Mouse (Mus musculus) forebrain, embryonic 14.5 days (tissue): Measurements from ENCODE around the gene Pla2g4c. TPM values are rescaled to one million over a fixed set of nuclear protein-coding genes. Genes with fewer than 3 reads are reported as not detected.
A peak's percentile ranks its signal among the peaks of the same experiment; 100 is the strongest.

Experiments used
- ATAC-seq: fragments of 200-750 bp; cut with Nextera tagmentation; 2 replicates; pipeline ENCODE4 v1.8.0; 2017; ENCODE audit warnings: mild to moderate bottlenecking, moderate library complexity
- DNase-seq: peaks from one replicate; pipeline ENCODE4 v3.0.0-alpha.2; 2015; ENCODE audit warnings: low spot score
- H3K27ac ChIP-seq: fragments of 300-500 bp; sonication (generic); 2 replicates; pipeline ENCODE4 v1.5.1; 2014; ENCODE audit warnings: low read depth, mild to moderate bottlenecking, control low read depth, low read length, moderate library complexity
- H3K27me3 ChIP-seq: fragments of 300-500 bp; sonication (generic); replicated peaks from 2 replicates; pipeline ENCODE4 v1.6.1; 2014; ENCODE audit warnings: low read length, control low read depth, mixed read lengths; ENCODE audit not compliant: control insufficient read depth, insufficient read depth
- H3K36me3 ChIP-seq: fragments of 300-500 bp; sonication (generic); 2 replicates; pipeline ENCODE4 v1.6.1; 2014; ENCODE audit warnings: low read length, control low read depth; ENCODE audit not compliant: control insufficient read depth, insufficient read depth
- H3K4me1 ChIP-seq: fragments of 300-500 bp; sonication (generic); 2 replicates; pipeline ENCODE4 v1.6.1; 2014; ENCODE audit warnings: antibody characterized with exemption, low read length, control low read depth; ENCODE audit not compliant: control insufficient read depth, insufficient read depth
- H3K4me2 ChIP-seq: fragments of 300-500 bp; sonication (generic); 2 replicates; pipeline ENCODE4 v1.6.1; 2014; ENCODE audit warnings: mild to moderate bottlenecking, control low read depth, low read length
- H3K4me3 ChIP-seq: fragments of 300-500 bp; sonication (generic); 2 replicates; pipeline ENCODE4 v1.5.1; 2014; ENCODE audit warnings: low read depth, low read length, control low read depth
- H3K9ac ChIP-seq: fragments of 300-500 bp; sonication (generic); 2 replicates; pipeline ENCODE4 v1.6.1; 2014; ENCODE audit warnings: mild to moderate bottlenecking, low read length, control low read depth, moderate library complexity
- H3K9me3 ChIP-seq: fragments of 300-500 bp; sonication (generic); replicated peaks from 2 replicates; pipeline ENCODE4 v1.6.1; 2016; ENCODE audit warnings: low read length, control low read depth, mixed read lengths; ENCODE audit not compliant: control insufficient read depth
- WGBS: fragments of 180-500 bp; shearing (Covaris S2); extraction: QIAGEN DNeasy Blood & Tissue Kit; methylation state at CpG from one replicate; pipeline ENCODE4 v1.1.7; 2014; 5-methylcytosine and 5-hydroxymethylcytosine counted together
- polyA plus RNA-seq: library from polyadenylated mRNA; unstranded; fragments of >200 nt; fragmentation: Nextera tagmentation; extraction: Ambion mirVana; gene quantifications from 2 replicates; pipeline ENCODE4 v1.2.1, GENCODE M21; 2014

Gene Pla2g4c
- polyA plus RNA-seq, 1 experiment from 2014 or later: 0.36 TPM

- H3K27me3 ChIP-seq: no peaks in the 10 kb centered on the region
- H3K4me3 ChIP-seq: no peak overlapping the region
- ATAC-seq: no peak
- no peak overlapping the region for H3K27ac ChIP-seq
- WGBS: 97% methylated on average over 4 of the region's 4 CpGs
- H3K36me3 ChIP-seq: peaks cover 64% of the 10 kb centered on the region
- no peaks in the 10 kb centered on the region for H3K4me1 ChIP-seq
- no peak overlapping the region for H3K9ac ChIP-seq
- no peaks in the 10 kb centered on the region for H3K9me3 ChIP-seq
- no peak for DNase-seq
- H3K4me2 ChIP-seq: no peak overlapping the region
Measured at GRCm38 (mm10) chr7:13311401-13311800, 13.1 kb upstream of the Pla2g4c start.

- Histone ChIP-seq H3K4me1 (no peaks in the 10 kb centered on the region), H3K4me2 (no peak overlapping the region), H3K9ac (no peak overlapping the region), H3K4me3 (no peak overlapping the region), H3K27me3 (no peaks in the 10 kb centered on the region), H3K36me3 (peaks cover 37% of the 10 kb centered on the region), H3K27ac (no peak overlapping the region), H3K9me3 (no peaks in the 10 kb centered on the region)
- ATAC-seq (no peak), DNase-seq (peak; percentile 9)
- 78% methylated on average over 5 of the region's 5 CpGs for WGBS
Measured at GRCm38 (mm10) chr7:13314095-13314597, 10.3 kb upstream of the Pla2g4c start.

GRCm38 (mm10) chr7:13321424-13321823, 3.0 kb upstream of the Pla2g4c start:
- WGBS: 88% methylated on average over 3 of the region's 3 CpGs
- DNase-seq: no peak
- no peaks in the 10 kb centered on the region for H3K9me3 ChIP-seq
- no peaks in the 10 kb centered on the region for H3K4me1 ChIP-seq
- H3K36me3 ChIP-seq: no peaks in the 10 kb centered on the region
- ATAC-seq: no peak
- no peaks in the 10 kb centered on the region for H3K27me3 ChIP-seq
- no peak overlapping the region for H3K9ac ChIP-seq
- no peak overlapping the region for H3K4me2 ChIP-seq
- no peak overlapping the region for H3K27ac ChIP-seq
- no peak overlapping the region for H3K4me3 ChIP-seq

DNA sequence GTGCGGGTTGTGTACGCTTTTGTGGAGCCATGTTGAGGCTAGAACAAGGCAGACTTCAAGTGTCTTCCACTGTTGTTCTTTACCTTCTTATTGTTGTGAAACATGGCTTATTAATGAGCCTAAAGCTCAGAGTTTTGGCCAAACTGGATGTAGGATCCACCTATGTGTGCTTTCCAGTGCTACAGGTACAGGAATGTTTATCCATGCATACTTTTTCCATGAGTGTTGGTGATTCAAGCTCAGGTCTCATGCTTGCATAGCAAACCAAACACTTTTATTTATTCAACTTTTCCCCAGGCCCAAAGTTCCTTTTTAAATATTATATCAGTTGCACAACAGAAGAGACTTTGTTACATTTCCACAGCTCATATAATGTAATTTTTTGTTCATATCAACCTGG, 6.1 kb downstream of the Pla2g4c start:
- ATAC-seq (no peak), DNase-seq (no peak)
- 100% methylated on average over 2 of the region's 2 CpGs for WGBS
- no peak overlapping the region for H3K4me3 ChIP-seq
- H3K9me3 ChIP-seq: no peaks in the 10 kb centered on the region
- H3K36me3 ChIP-seq: peaks cover 7% of the 10 kb centered on the region; the same call in 1 of the 2 replicates
- no peak overlapping the region for H3K9ac ChIP-seq
- no peak overlapping the region for H3K4me2 ChIP-seq
- no peak overlapping the region for H3K27ac ChIP-seq
- no peaks in the 10 kb centered on the region for H3K4me1 ChIP-seq
- H3K27me3 ChIP-seq: no peaks in the 10 kb centered on the region

- H3K9me3 ChIP-seq: peaks cover 6% of the 10 kb centered on the region; the same call in 1 of the 2 replicates
- H3K36me3 ChIP-seq: peaks cover 17% of the 10 kb centered on the region
- H3K4me3 ChIP-seq: no peak overlapping the region
- ATAC-seq: no peak
- H3K27ac ChIP-seq: no peak overlapping the region
- DNase-seq: no peak
- no peaks in the 10 kb centered on the region for H3K4me1 ChIP-seq
- no peak overlapping the region for H3K9ac ChIP-seq
- H3K27me3 ChIP-seq: no peaks in the 10 kb centered on the region
- H3K4me2 ChIP-seq: no peak overlapping the region
Measured at GRCm38 (mm10) chr7:13355943-13356342, 31.5 kb downstream of the Pla2g4c start.

DNA sequence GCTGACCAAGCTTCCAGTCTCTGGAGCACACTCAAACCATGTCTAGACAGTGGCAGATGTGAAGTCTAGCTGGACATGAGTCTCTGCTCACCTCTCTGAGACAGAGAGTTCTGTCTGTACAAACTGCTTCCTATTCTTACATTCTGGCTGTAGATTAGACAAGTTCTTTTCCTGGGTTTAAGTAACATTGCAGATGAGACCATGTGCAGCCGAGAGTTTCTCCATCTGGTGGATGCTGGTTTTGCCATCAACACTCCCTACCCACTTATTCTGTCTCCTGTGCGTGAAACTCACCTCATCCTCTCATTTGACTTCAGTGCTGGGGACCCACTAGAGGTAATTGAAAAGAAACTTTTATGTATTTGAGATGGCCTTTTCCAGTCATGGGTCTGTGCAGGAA, 56.1 kb downstream of the Pla2g4c start:
- Histone ChIP-seq H3K9me3 (no peaks in the 10 kb centered on the region), H3K4me2 (no peak overlapping the region), H3K4me1 (no peaks in the 10 kb centered on the region), H3K36me3 (no peaks in the 10 kb centered on the region), H3K27me3 (no peaks in the 10 kb centered on the region), H3K4me3 (no peak overlapping the region), H3K27ac (no peak overlapping the region), H3K9ac (no peak overlapping the region)
- DNase-seq: no peak
- no peak for ATAC-seq
- WGBS: 85% methylated on average over 2 of the region's 2 CpGs

GRCm38 (mm10) chr7:13397832-13398231, 73.4 kb downstream of the Pla2g4c start, which contains the start of gene Cabp5:
Gene Cabp5 (plus strand): TSS chr7:13398132.
- H3K4me3 ChIP-seq: no peak within 1 kb of the TSS
- H3K9ac ChIP-seq: no peak within 1 kb of the TSS
- H3K27me3 ChIP-seq: no peaks in the 10 kb centered on the region
- H3K27ac ChIP-seq: no peak within 1 kb of the TSS
- H3K9me3 ChIP-seq: 0 out of 2 replicates have a peak, but pooled peaks cover 3% of the 10 kb centered on the region
- no peak for DNase-seq
- H3K4me1 ChIP-seq: no peaks in the 10 kb centered on the region
- 88% methylated on average over 1 of the region's 1 CpGs for WGBS
- no peak within 1 kb of the TSS for H3K4me2 ChIP-seq
- ATAC-seq: no peak
- H3K36me3 ChIP-seq: no peaks in the 10 kb centered on the region

Other genes starting within 250 kb of the Pla2g4c start
- gene Vmn1r85, start 229.5 kb upstream of the Pla2g4c start, polyA plus RNA-seq: 0.04 and 0.06 TPM in 2 replicates
- not detected in 2 replicates for gene Vmn1r86, start 204.7 kb upstream of the Pla2g4c start, polyA plus RNA-seq
- gene Vmn1r87, start 184.5 kb upstream of the Pla2g4c start, polyA plus RNA-seq: not detected in 2 replicates
- gene Vmn1r88, start 165.1 kb upstream of the Pla2g4c start, polyA plus RNA-seq: not detected in 2 replicates
- not detected in 2 replicates for gene Vmn1r89, start 111.6 kb upstream of the Pla2g4c start, polyA plus RNA-seq
- gene Lig1, start 47.4 kb upstream of the Pla2g4c start, polyA plus RNA-seq: 54.9 and 62.0 TPM in 2 replicates
- 7.1 and 9.0 TPM in 2 replicates for gene Zswim9, start 45.9 kb upstream of the Pla2g4c start, polyA plus RNA-seq
- not detected in 2 replicates for gene Cabp5, start 73.5 kb downstream of the Pla2g4c start, polyA plus RNA-seq
- not detected in 2 replicates for gene Bsph1, start 126.2 kb downstream of the Pla2g4c start, polyA plus RNA-seq
- gene Bsph2, start 246.4 kb downstream of the Pla2g4c start, polyA plus RNA-seq: not detected in 2 replicates